Mouse (Mus musculus) ZHBTc4 (cell line): ENCODE data around the gene Scp2.

Source experiments
- DNase-seq: peaks from one replicate; pipeline ENCODE4 v3.0.0-alpha.2; 2011; ENCODE audit warnings: low read depth, low spot score

Gene Scp2

GRCm38 (mm10) chr4:108096345-108096744 lies 48.5 kb downstream of the Scp2 start, which contains the start of gene Podn:
Gene Podn, minus strand, starts transcription at chr4:108096445.
- DNase-seq: no peak

GRCm38 (mm10) chr4:108092741-108093397 lies 51.9 kb downstream of the Scp2 start:
- DNase-seq: no peak

- DNase-seq: no peak
These were observed 60.8 kb downstream of the Scp2 start for GRCm38 (mm10) chr4:108083993-108084392.

GRCm38 (mm10) chr4:108083032-108083735 lies 61.6 kb downstream of the Scp2 start:
- DNase-seq: no peak

GRCm38 (mm10) chr4:108082401-108082806 lies 62.4 kb downstream of the Scp2 start:
- DNase-seq: no peak

GRCm38 (mm10) chr4:108080876-108081275 lies 63.9 kb downstream of the Scp2 start:
- no peak for DNase-seq

- DNase-seq: no peak
These were observed 65.0 kb downstream of the Scp2 start for GRCm38 (mm10) chr4:108079762-108080161.

GRCm38 (mm10) chr4:108079191-108079590 lies 65.6 kb downstream of the Scp2 start:
- DNase-seq: peak; percentile 49

- no peak for DNase-seq
These were observed 67.4 kb downstream of the Scp2 start for GRCm38 (mm10) chr4:108077224-108077955.

GRCm38 (mm10) chr4:108074204-108074823 lies 70.5 kb downstream of the Scp2 start:
- DNase-seq: no peak

GRCm38 (mm10) chr4:108072086-108072485 lies 72.7 kb downstream of the Scp2 start:
- no peak for DNase-seq

- DNase-seq: peak; percentile 97
These were observed 73.4 kb downstream of the Scp2 start for GRCm38 (mm10) chr4:108071235-108071901.

- no peak for DNase-seq
These were observed 74.1 kb downstream of the Scp2 start for GRCm38 (mm10) chr4:108070723-108071122.

- no peak for DNase-seq
These were observed 74.5 kb downstream of the Scp2 start for GRCm38 (mm10) chr4:108070286-108070685.

GRCm38 (mm10) chr4:108068081-108068480 lies 76.7 kb downstream of the Scp2 start:
- DNase-seq: no peak

- DNase-seq: no peak
These were observed 77.5 kb downstream of the Scp2 start for GRCm38 (mm10) chr4:108067261-108067660.

GRCm38 (mm10) chr4:108066569-108066968 lies 78.2 kb downstream of the Scp2 start:
- DNase-seq: no peak

GRCm38 (mm10) chr4:108065176-108065844 lies 79.5 kb downstream of the Scp2 start:
- DNase-seq: no peak

- DNase-seq: no peak
These were observed 81.2 kb downstream of the Scp2 start for GRCm38 (mm10) chr4:108063616-108064015.

GRCm38 (mm10) chr4:108062524-108062923 lies 82.3 kb downstream of the Scp2 start:
- DNase-seq: no peak

- DNase-seq: no peak
These were observed 84.0 kb downstream of the Scp2 start for GRCm38 (mm10) chr4:108060774-108061173.
